Mouse (Mus musculus) left cerebral cortex, adult 2 months (tissue): ENCODE results near the gene Qrfp. TPM values are rescaled to one million over a fixed set of nuclear protein-coding genes. Genes with fewer than 3 reads are reported as not detected.

ENCODE experiments used
- DNase-seq, 2 experiments: peaks; one replicate each; pipeline ENCODE4 v3.0.0; 2021 to 2022; ENCODE audit warnings: low spot score in 2 of 2, mixed read lengths in 1 of 2; ENCODE audit errors: extremely low spot score in 1 of 2
- H3K27ac ChIP-seq: fragments of 200-600 bp; 2 replicates; pipeline ENCODE4 v1.8.1; 2022
- H3K4me3 ChIP-seq: fragments of 200-600 bp; 2 replicates; pipeline ENCODE4 v1.8.1; 2022
- CTCF ChIP-seq: fragments of 200-600 bp; IDR thresholded peaks from 2 replicates; pipeline ENCODE4 v1.8.1; 2022; ENCODE audit warnings: antibody characterized with exemption, mild to moderate bottlenecking, moderate library complexity
- intact Hi-C: fragments of 180-260 bp; cut with DNase I; formaldehyde crosslinking; loops from one replicate; pipeline ENCODE4 v1.15.1; 2025
- long read RNA-seq, 2 experiments: library from polyadenylated mRNA; stranded (forward); transcript quantifications; one replicate each; pipeline ENCODE4 v2.0.0; 2021; ENCODE audit warnings: borderline mapping rate in 2 of 2
- total RNA-seq, 2 experiments: library from RNA; stranded (reverse); gene quantifications; 2 replicates each; pipeline ENCODE4 v1.2.3; 2021

Qrfp gene
- not detected for total RNA-seq
- long read RNA-seq, experiment 1, result 0 reads
- long read RNA-seq, experiment 2, result 0 reads

- intact Hi-C loops, result no loop called here
- no peak within 1 kb of the TSS for H3K4me3 ChIP-seq
- H3K27ac ChIP-seq, result no peak within 1 kb of the TSS
- TF ChIP-seq CTCF, result no peak
- no peak for DNase-seq
These were observed at the start of gene Qrfp for GRCm38 (mm10) chr2:31810444-31810843. Qrfp (minus strand) TSS chr2:31810580.

GRCm38 (mm10) chr2:31858500-31858899, 48.1 kb upstream of the Qrfp start:
- no peak for DNase-seq
- TF ChIP-seq CTCF, result no peak
- Histone ChIP-seq H3K4me3 (no peak overlapping the region), H3K27ac (no peak overlapping the region)
- intact Hi-C loops, result no loop called here

DNA sequence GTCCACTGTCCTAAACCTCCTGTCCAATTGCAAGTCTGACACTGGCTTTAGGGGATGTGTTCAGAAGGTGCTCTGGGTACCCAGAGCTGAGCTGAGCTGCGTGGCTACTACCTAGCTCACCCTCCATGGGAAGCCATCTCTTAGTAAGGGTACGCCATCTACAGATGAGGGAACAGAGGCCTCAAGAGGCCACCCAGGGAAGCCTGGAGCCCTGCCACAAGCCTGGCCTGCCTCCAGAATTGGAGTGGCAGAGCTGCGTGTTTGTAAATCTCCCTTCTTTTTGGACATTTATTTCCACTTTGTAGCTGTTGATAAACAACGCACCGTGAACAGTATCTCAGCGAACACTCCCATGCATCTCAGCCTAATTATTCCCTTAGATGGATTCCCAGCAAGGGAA, 46.8 kb upstream of the Qrfp start:
- DNase-seq, result no peak
- no peak for TF ChIP-seq CTCF

DNA sequence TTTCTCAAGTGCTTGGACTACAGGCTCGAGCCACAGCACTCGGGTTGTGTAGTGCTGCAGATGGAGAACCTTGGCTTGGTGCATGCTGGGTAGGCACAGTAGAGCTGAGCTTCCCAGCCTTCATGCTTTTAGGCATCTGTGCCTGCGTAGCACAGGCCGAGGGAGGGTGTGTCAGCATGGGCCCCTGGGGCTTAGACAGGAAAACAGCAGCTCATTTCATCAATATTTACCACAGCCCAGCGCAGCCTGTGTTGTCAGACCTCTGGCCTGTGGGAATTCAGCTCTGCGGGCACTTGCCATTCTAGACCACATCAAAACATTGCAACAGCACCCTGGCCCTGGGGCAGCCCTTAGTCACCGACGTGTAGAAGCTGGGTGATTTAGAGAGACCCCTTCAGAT, 45.6 kb upstream of the Qrfp start:
- no peak overlapping the region for H3K27ac ChIP-seq
- no peak for TF ChIP-seq CTCF

More for the DNA sequence above, 46.8 kb upstream of the Qrfp start:
- intact Hi-C loops, result no loop called here
- Histone ChIP-seq H3K27ac (no peak overlapping the region), H3K4me3 (no peak overlapping the region)

DNA sequence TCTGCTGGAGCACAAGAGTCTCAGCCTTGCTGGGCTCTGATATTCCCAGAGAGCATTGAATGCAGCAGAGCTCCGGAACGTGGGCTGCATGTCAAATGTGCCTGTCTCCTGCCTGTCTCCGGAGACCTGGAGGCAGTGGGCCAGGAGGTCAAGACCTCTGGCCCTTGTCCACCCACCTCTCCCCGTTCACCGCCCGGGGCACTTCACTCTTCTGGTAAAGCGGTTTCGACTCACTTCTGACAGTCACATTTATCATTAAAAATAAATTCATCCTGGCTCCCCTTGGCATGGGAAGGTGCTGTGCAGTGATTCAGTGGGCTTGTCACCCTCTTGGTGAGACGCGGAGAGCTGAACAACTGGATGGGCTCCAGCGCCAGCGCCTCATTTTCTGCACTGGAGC, 39.8 kb upstream of the Qrfp start:
- no peak for TF ChIP-seq CTCF
- DNase-seq, result no peak
- no peak overlapping the region for H3K27ac ChIP-seq
- H3K4me3 ChIP-seq, result no peak overlapping the region
- intact Hi-C loops, result no loop called here

More for the DNA sequence above, 45.6 kb upstream of the Qrfp start:
- intact Hi-C loops, result no loop called here
- no peak for DNase-seq
- H3K4me3 ChIP-seq, result no peak overlapping the region

DNA sequence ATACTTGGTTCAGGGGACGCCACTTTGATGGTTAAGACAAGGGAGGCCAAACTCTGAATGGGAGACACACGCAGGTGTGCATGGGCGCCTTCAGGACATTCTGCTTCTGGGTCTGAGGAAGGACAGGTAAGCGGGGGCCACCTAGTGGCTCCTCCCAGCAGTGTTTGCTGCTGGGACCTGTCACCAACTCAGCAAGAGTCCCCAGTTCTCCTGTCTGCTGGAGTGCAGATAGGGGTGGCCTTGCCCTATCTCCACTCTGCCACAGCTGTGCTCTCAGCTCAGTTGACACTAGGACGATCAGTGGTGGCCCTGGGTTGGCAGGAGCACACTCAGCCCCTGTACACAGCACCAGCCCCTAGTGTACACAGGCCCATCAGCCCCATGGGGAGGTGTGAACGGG, 37.5 kb upstream of the Qrfp start:
- TF ChIP-seq CTCF, result peak; percentile 53
- DNase-seq, result no peak
- intact Hi-C loops, result no loop called here
- H3K4me3 ChIP-seq, result no peak overlapping the region
- no peak overlapping the region for H3K27ac ChIP-seq

GRCm38 (mm10) chr2:31846692-31847660, 36.6 kb upstream of the Qrfp start:
- TF ChIP-seq CTCF, result no peak
- intact Hi-C loops, result no loop called here
- no peak overlapping the region for H3K27ac ChIP-seq
- peak overlapping the region; percentile 58; the same call in 1 of the 2 replicates for H3K4me3 ChIP-seq
- no peak for DNase-seq

- Histone ChIP-seq H3K27ac (no peak within 1 kb of the TSS), H3K4me3 (peak within 1 kb of the TSS; percentile 58)
- no peak for TF ChIP-seq CTCF
- intact Hi-C loops, result no loop called here
- peak in 1 of 2 experiments; percentile 38 for DNase-seq
These were observed 35.7 kb upstream of the Qrfp start, which contains the start of gene Fibcd1 for GRCm38 (mm10) chr2:31845896-31846691. Fibcd1 (minus strand) TSS chr2:31846005.

DNA sequence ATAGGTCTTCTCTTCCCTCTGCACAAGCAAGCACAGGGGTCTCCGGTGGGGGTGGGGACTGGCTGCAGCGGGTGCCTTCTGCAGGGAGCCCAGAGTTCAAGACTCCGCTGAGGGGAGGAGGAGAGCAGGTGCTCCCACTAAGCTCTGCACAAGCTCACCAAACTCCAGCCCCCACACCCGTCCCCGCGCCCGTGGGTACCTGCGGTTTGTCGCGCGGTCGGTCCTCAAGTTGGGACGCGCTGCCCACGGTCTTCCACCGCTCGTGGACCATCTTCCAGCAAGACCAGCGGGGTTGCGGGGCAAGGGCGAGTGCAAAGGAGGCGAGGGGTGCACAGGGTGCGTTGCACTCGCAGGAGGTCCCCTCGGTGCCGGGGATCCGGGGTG, 35.1 kb upstream of the Qrfp start:
- H3K27ac ChIP-seq, result no peak overlapping the region
- peak overlapping the region; percentile 58 for H3K4me3 ChIP-seq
- no peak for DNase-seq
- intact Hi-C loops, result no loop called here
- TF ChIP-seq CTCF, result no peak

- Histone ChIP-seq H3K27ac (no peak overlapping the region), H3K4me3 (no peak overlapping the region)
- TF ChIP-seq CTCF, result no peak
- intact Hi-C loops, result no loop called here
- DNase-seq, result no peak
These were observed 34.4 kb upstream of the Qrfp start for GRCm38 (mm10) chr2:31844729-31845136.

GRCm38 (mm10) chr2:31838868-31839267, 28.5 kb upstream of the Qrfp start:
- Histone ChIP-seq H3K4me3 (no peak overlapping the region), H3K27ac (no peak overlapping the region)
- DNase-seq, result no peak
- intact Hi-C loops, result no loop called here
- TF ChIP-seq CTCF, result no peak

DNA sequence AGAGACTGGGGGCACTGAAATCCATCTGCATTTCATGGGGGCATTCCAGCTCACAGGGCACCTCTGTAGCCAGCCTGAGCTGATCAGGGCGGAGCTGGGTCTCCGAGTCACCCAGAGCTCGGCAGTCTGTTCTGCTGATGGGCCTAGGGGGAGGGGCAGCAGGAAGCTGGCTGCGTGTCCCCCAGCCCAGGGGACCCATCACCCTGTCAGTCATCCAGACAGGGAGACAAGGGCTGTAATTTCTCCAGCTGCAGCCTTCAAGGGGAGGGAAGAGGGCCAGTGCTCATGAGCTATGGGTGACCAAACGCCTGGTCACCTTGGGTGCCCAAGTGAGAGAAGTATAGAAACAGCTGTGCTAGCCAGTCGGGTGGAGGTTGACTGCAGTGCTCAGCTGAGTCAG, 26.6 kb upstream of the Qrfp start:
- Histone ChIP-seq H3K4me3 (no peak overlapping the region), H3K27ac (no peak overlapping the region)
- intact Hi-C loops, result no loop called here
- no peak for DNase-seq
- TF ChIP-seq CTCF, result no peak
